Mouse (Mus musculus): Measurements from ENCODE around the gene Sub1.

Gene Sub1

GRCm38 (mm10) chr15:11996883-11997282, at the start of gene Sub1:
Sub1 (minus strand) TSS chr15:11996983.
- in situ Hi-C loops (cut with MboI; ENCODE audit: low sequenced_read_pairs): no loop called here

GRCm38 (mm10) chr15:12040407-12040710, 43.6 kb upstream of the Sub1 start:
- in situ Hi-C loops (cut with MboI; ENCODE audit: low sequenced_read_pairs): no loop called here

- in situ Hi-C loops (cut with MboI; ENCODE audit: low sequenced_read_pairs): loop anchor here (5.0 kb wide), 1 partner anchor 48 kb away; no protein-coding TSS in a partner anchor
These were observed 43.1 kb upstream of the Sub1 start for GRCm38 (mm10) chr15:12039671-12040406.

- in situ Hi-C loops (cut with MboI; ENCODE audit: low sequenced_read_pairs): loop anchor here (5.0 kb wide), 1 partner anchor 47 kb away; no protein-coding TSS in a partner anchor
These were observed 42.5 kb upstream of the Sub1 start for GRCm38 (mm10) chr15:12039256-12039655.

GRCm38 (mm10) chr15:12037866-12038625, 41.3 kb upstream of the Sub1 start:
- in situ Hi-C loops (cut with MboI; ENCODE audit: low sequenced_read_pairs): loop anchor here (5.0 kb wide), 1 partner anchor 46 kb away; no protein-coding TSS in a partner anchor

GRCm38 (mm10) chr15:12037217-12037616, 40.4 kb upstream of the Sub1 start:
- in situ Hi-C loops (cut with MboI; ENCODE audit: low sequenced_read_pairs): loop anchor here (5.0 kb wide), 1 partner anchor 45 kb away; no protein-coding TSS in a partner anchor

GRCm38 (mm10) chr15:12036675-12037074, 39.9 kb upstream of the Sub1 start:
- in situ Hi-C loops (cut with MboI; ENCODE audit: low sequenced_read_pairs): loop anchor here (5.0 kb wide), 1 partner anchor 44 kb away; no protein-coding TSS in a partner anchor

- in situ Hi-C loops (cut with MboI; ENCODE audit: low sequenced_read_pairs): no loop called here
These were observed 37.5 kb upstream of the Sub1 start for GRCm38 (mm10) chr15:12034317-12034716.

- in situ Hi-C loops (cut with MboI; ENCODE audit: low sequenced_read_pairs): no loop called here
These were observed 36.4 kb upstream of the Sub1 start for GRCm38 (mm10) chr15:12033155-12033554.

- in situ Hi-C loops (cut with MboI; ENCODE audit: low sequenced_read_pairs): no loop called here
These were observed 35.7 kb upstream of the Sub1 start for GRCm38 (mm10) chr15:12032512-12032911.

- in situ Hi-C loops (cut with MboI; ENCODE audit: low sequenced_read_pairs): no loop called here
These were observed 35.1 kb upstream of the Sub1 start for GRCm38 (mm10) chr15:12031861-12032260.

GRCm38 (mm10) chr15:12030221-12030620, 33.4 kb upstream of the Sub1 start:
- in situ Hi-C loops (cut with MboI; ENCODE audit: low sequenced_read_pairs): no loop called here

GRCm38 (mm10) chr15:12027807-12028206, 31.0 kb upstream of the Sub1 start:
- in situ Hi-C loops (cut with MboI; ENCODE audit: low sequenced_read_pairs): no loop called here

- in situ Hi-C loops (cut with MboI; ENCODE audit: low sequenced_read_pairs): no loop called here
These were observed 30.2 kb upstream of the Sub1 start for GRCm38 (mm10) chr15:12026932-12027450.

GRCm38 (mm10) chr15:12026026-12026425, 29.2 kb upstream of the Sub1 start:
- in situ Hi-C loops (cut with MboI; ENCODE audit: low sequenced_read_pairs): no loop called here

GRCm38 (mm10) chr15:12025341-12025740, 28.6 kb upstream of the Sub1 start:
- in situ Hi-C loops (cut with MboI; ENCODE audit: low sequenced_read_pairs): no loop called here

- in situ Hi-C loops (cut with MboI; ENCODE audit: low sequenced_read_pairs): no loop called here
These were observed 28.0 kb upstream of the Sub1 start for GRCm38 (mm10) chr15:12024791-12025268.

GRCm38 (mm10) chr15:12019443-12019842, 22.7 kb upstream of the Sub1 start:
- in situ Hi-C loops (cut with MboI; ENCODE audit: low sequenced_read_pairs): no loop called here

- in situ Hi-C loops (cut with MboI; ENCODE audit: low sequenced_read_pairs): no loop called here
These were observed 21.6 kb upstream of the Sub1 start for GRCm38 (mm10) chr15:12018428-12018757.

GRCm38 (mm10) chr15:12017700-12018427, 21.1 kb upstream of the Sub1 start:
- in situ Hi-C loops (cut with MboI; ENCODE audit: low sequenced_read_pairs): no loop called here

Measured in CH12F3 (cell line).